Mouse (Mus musculus) heart, embryonic 12.5 days (tissue): Measurements from ENCODE around the gene Zbtb40. TPM values are rescaled to one million over a fixed set of nuclear protein-coding genes. Genes with fewer than 3 reads are reported as not detected.

Experiments used
- ATAC-seq: fragments of 200-750 bp; cut with Nextera tagmentation; 2 replicates; pipeline ENCODE4 v1.8.0; 2017; ENCODE audit warnings: moderate TSS enrichment, moderate library complexity; ENCODE audit not compliant: insufficient number of reproducible peaks, low FRiP score
- H3K27ac ChIP-seq: fragments of 300-500 bp; sonication (generic); 2 replicates; pipeline ENCODE4 v1.5.1; 2016; ENCODE audit warnings: mild to moderate bottlenecking, moderate library complexity; ENCODE audit not compliant: poor library complexity, severe bottlenecking
- H3K27me3 ChIP-seq: fragments of 300-500 bp; sonication (generic); replicated peaks from 2 replicates; pipeline ENCODE4 v1.6.1; 2016; ENCODE audit warnings: mild to moderate bottlenecking, moderate library complexity
- H3K36me3 ChIP-seq: fragments of 300-500 bp; sonication (generic); 2 replicates; pipeline ENCODE4 v1.6.1; 2016; ENCODE audit warnings: mild to moderate bottlenecking, moderate library complexity
- H3K4me1 ChIP-seq: fragments of 300-500 bp; sonication (generic); replicated peaks from 2 replicates; pipeline ENCODE4 v1.6.1; 2016; ENCODE audit warnings: mild to moderate bottlenecking
- H3K4me2 ChIP-seq: fragments of 300-500 bp; sonication (generic); 2 replicates; pipeline ENCODE4 v1.6.1; 2016; ENCODE audit warnings: mild to moderate bottlenecking, moderate library complexity
- H3K4me3 ChIP-seq: fragments of 300-500 bp; sonication (generic); 2 replicates; pipeline ENCODE4 v1.5.1; 2016; ENCODE audit warnings: mild to moderate bottlenecking
- H3K9ac ChIP-seq: fragments of 300-500 bp; sonication (generic); 2 replicates; pipeline ENCODE4 v1.6.1; 2016; ENCODE audit warnings: mild to moderate bottlenecking, moderate library complexity
- H3K9me3 ChIP-seq: fragments of 300-500 bp; sonication (generic); replicated peaks from 2 replicates; pipeline ENCODE4 v1.6.1; 2016; ENCODE audit warnings: mild to moderate bottlenecking, moderate library complexity
- WGBS: fragments of 180-500 bp; shearing (Covaris S2); methylation state at CpG from one replicate; pipeline ENCODE4 v1.1.7; 2016; 5-methylcytosine and 5-hydroxymethylcytosine counted together
- polyA plus RNA-seq: library from polyadenylated mRNA; unstranded; fragments of >200 nt; fragmentation: Nextera tagmentation; extraction: Ambion mirVana; gene quantifications from 2 replicates; pipeline ENCODE4 v1.2.1, GENCODE M21; 2016

Zbtb40 gene
- polyA plus RNA-seq, 1 experiment from 2014 or later, result 4.1 TPM

DNA sequence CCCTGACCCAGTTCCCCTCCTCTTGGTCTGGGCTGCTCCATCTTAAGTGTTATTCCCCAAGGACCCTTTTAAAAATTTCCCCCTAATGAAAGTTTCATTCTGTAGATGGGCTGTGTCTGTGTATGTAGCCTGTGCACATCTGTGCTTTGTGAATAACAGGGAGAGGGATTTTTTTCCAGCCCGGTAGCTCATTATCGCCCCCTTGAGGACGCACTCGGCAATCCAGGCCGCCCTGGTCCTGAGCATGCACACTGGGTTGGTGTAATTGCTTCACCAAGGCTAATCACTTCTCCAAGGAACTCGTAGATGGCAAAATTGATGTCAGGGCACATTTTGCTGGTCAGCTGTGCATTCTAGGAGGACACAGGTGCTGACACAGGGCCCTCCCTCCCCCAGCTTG, 77.7 kb downstream of the Zbtb40 start:
- H3K36me3 ChIP-seq, result no peaks in the 10 kb centered on the region
- no peak overlapping the region for H3K4me3 ChIP-seq
- H3K27me3 ChIP-seq, result peaks cover 100% of the 10 kb centered on the region
- WGBS, result 9% methylated on average over 6 of the region's 6 CpGs
- no peaks in the 10 kb centered on the region for H3K4me1 ChIP-seq
- H3K9me3 ChIP-seq, result no peaks in the 10 kb centered on the region
- no peak overlapping the region for H3K27ac ChIP-seq
- ATAC-seq, result no peak
- H3K4me2 ChIP-seq, result no peak overlapping the region
- no peak overlapping the region for H3K9ac ChIP-seq

GRCm38 (mm10) chr4:136969503-136970276, 78.9 kb downstream of the Zbtb40 start:
- Histone ChIP-seq H3K4me1 (no peaks in the 10 kb centered on the region), H3K36me3 (no peaks in the 10 kb centered on the region), H3K27ac (no peak overlapping the region), H3K9ac (no peak overlapping the region), H3K27me3 (peaks cover 100% of the 10 kb centered on the region), H3K4me3 (no peak overlapping the region), H3K9me3 (no peaks in the 10 kb centered on the region), H3K4me2 (no peak overlapping the region)
- WGBS, result 25% methylated on average over 16 of the region's 16 CpGs
- no peak for ATAC-seq

GRCm38 (mm10) chr4:136969096-136969495, 79.5 kb downstream of the Zbtb40 start:
- Histone ChIP-seq H3K36me3 (no peaks in the 10 kb centered on the region), H3K4me1 (no peaks in the 10 kb centered on the region), H3K9me3 (no peaks in the 10 kb centered on the region), H3K27ac (no peak overlapping the region), H3K9ac (no peak overlapping the region), H3K27me3 (peaks cover 100% of the 10 kb centered on the region), H3K4me3 (no peak overlapping the region), H3K4me2 (no peak overlapping the region)
- no peak for ATAC-seq
- WGBS, result 39% methylated on average over 8 of the region's 8 CpGs

- H3K27me3 ChIP-seq, result peaks cover 100% of the 10 kb centered on the region
- no peaks in the 10 kb centered on the region for H3K36me3 ChIP-seq
- no peaks in the 10 kb centered on the region for H3K9me3 ChIP-seq
- no peak for ATAC-seq
- H3K4me2 ChIP-seq, result no peak overlapping the region
- H3K9ac ChIP-seq, result no peak overlapping the region
- no peak overlapping the region for H3K27ac ChIP-seq
- WGBS, result 33% methylated on average over 9 of the region's 9 CpGs
- no peak overlapping the region for H3K4me3 ChIP-seq
- H3K4me1 ChIP-seq, result no peaks in the 10 kb centered on the region
These were observed 81.1 kb downstream of the Zbtb40 start for GRCm38 (mm10) chr4:136967511-136967910.

- 34% methylated on average over 16 of the region's 16 CpGs for WGBS
- Histone ChIP-seq H3K4me2 (no peak overlapping the region), H3K36me3 (no peaks in the 10 kb centered on the region), H3K4me3 (no peak overlapping the region), H3K9me3 (no peaks in the 10 kb centered on the region), H3K4me1 (peaks cover 4% of the 10 kb centered on the region), H3K9ac (no peak overlapping the region), H3K27me3 (peaks cover 100% of the 10 kb centered on the region), H3K27ac (no peak overlapping the region)
- no peak for ATAC-seq
These were observed 81.9 kb downstream of the Zbtb40 start for GRCm38 (mm10) chr4:136966493-136967390.

GRCm38 (mm10) chr4:136964990-136965421, 83.6 kb downstream of the Zbtb40 start:
- Histone ChIP-seq H3K4me2 (no peak overlapping the region), H3K27me3 (peaks cover 100% of the 10 kb centered on the region), H3K9ac (no peak overlapping the region), H3K27ac (no peak overlapping the region), H3K9me3 (no peaks in the 10 kb centered on the region), H3K4me1 (peaks cover 4% of the 10 kb centered on the region), H3K36me3 (no peaks in the 10 kb centered on the region), H3K4me3 (no peak overlapping the region)
- ATAC-seq, result no peak
- WGBS, result 30% methylated on average over 15 of the region's 15 CpGs

- Histone ChIP-seq H3K27me3 (peaks cover 99% of the 10 kb centered on the region), H3K4me3 (no peak overlapping the region), H3K36me3 (no peaks in the 10 kb centered on the region), H3K4me1 (peaks cover 4% of the 10 kb centered on the region), H3K4me2 (no peak overlapping the region), H3K9ac (no peak overlapping the region), H3K27ac (no peak overlapping the region), H3K9me3 (no peaks in the 10 kb centered on the region)
- WGBS, result 55% methylated on average over 4 of the region's 4 CpGs
- no peak for ATAC-seq
These were observed 86.2 kb downstream of the Zbtb40 start for GRCm38 (mm10) chr4:136962447-136962846.

- 44% methylated on average over 4 of the region's 4 CpGs for WGBS
- no peak overlapping the region for H3K9ac ChIP-seq
- no peak overlapping the region for H3K4me2 ChIP-seq
- H3K9me3 ChIP-seq, result no peaks in the 10 kb centered on the region
- H3K36me3 ChIP-seq, result no peaks in the 10 kb centered on the region
- 0 out of 2 replicates have a peak, but pooled peaks have one; percentile 51 for ATAC-seq
- H3K27ac ChIP-seq, result no peak overlapping the region
- peaks cover 9% of the 10 kb centered on the region for H3K4me1 ChIP-seq
- H3K4me3 ChIP-seq, result no peak overlapping the region
- H3K27me3 ChIP-seq, result peaks cover 99% of the 10 kb centered on the region
These were observed 86.8 kb downstream of the Zbtb40 start for GRCm38 (mm10) chr4:136961642-136962285.

- no peak overlapping the region for H3K4me2 ChIP-seq
- no peaks in the 10 kb centered on the region for H3K36me3 ChIP-seq
- H3K9me3 ChIP-seq, result no peaks in the 10 kb centered on the region
- H3K4me1 ChIP-seq, result peaks cover 9% of the 10 kb centered on the region
- peaks cover 99% of the 10 kb centered on the region for H3K27me3 ChIP-seq
- WGBS, result 65% methylated on average over 9 of the region's 9 CpGs
- H3K27ac ChIP-seq, result no peak overlapping the region
- no peak for ATAC-seq
- H3K4me3 ChIP-seq, result no peak overlapping the region
- no peak overlapping the region for H3K9ac ChIP-seq
These were observed 88.0 kb downstream of the Zbtb40 start for GRCm38 (mm10) chr4:136960581-136960980.

- no peak overlapping the region for H3K4me2 ChIP-seq
These were observed 88.5 kb downstream of the Zbtb40 start for GRCm38 (mm10) chr4:136960068-136960467.

More at GRCm38 (mm10) chr4:136960068-136960467, 88.5 kb downstream of the Zbtb40 start:
- Histone ChIP-seq H3K9ac (no peak overlapping the region), H3K27me3 (peaks cover 99% of the 10 kb centered on the region), H3K4me3 (no peak overlapping the region), H3K9me3 (no peaks in the 10 kb centered on the region), H3K4me1 (peaks cover 9% of the 10 kb centered on the region), H3K27ac (no peak overlapping the region), H3K36me3 (no peaks in the 10 kb centered on the region)
- ATAC-seq, result no peak
- WGBS, result 32% methylated on average over 3 of the region's 3 CpGs
